Mouse (Mus musculus): ENCODE measurements around the gene Clmp. TPM values are rescaled to one million over a fixed set of nuclear protein-coding genes. Genes with fewer than 3 reads are reported as not detected.
"Not testable (repeated sequence)": the region's sequence is repeated elsewhere in the genome, so short reads cannot be mapped to it uniquely, and the experiment has no call there.

Clmp gene
- polyA plus RNA-seq, 1 experiment from 2014 or later, result 29.9 TPM

- H3K36me3 ChIP-seq, result 0 out of 2 replicates have a peak, but pooled peaks cover 3% of the 10 kb centered on the region
- no peak overlapping the region for H3K4me3 ChIP-seq (replicated peaks)
- no peaks in the 10 kb centered on the region for H3K27me3 ChIP-seq
- no peak overlapping the region for H3K27ac ChIP-seq
- peaks cover 35% of the 10 kb centered on the region for H3K4me1 ChIP-seq
- WGBS, result 73% methylated on average over 6 of the region's 6 CpGs
- ATAC-seq (replicated peaks; ENCODE audit: low FRiP score), result no peak
- no peak overlapping the region for H3K9ac ChIP-seq
- H3K4me2 ChIP-seq, result no peak overlapping the region
- H3K9me3 ChIP-seq (replicated peaks), result no peaks in the 10 kb centered on the region
Measured at GRCm38 (mm10) chr9:40785452-40785851, 99.7 kb downstream of the Clmp start.

GRCm38 (mm10) chr9:40786820-40787219, 101.1 kb downstream of the Clmp start:
- peaks cover 27% of the 10 kb centered on the region for H3K4me1 ChIP-seq
- not testable (repeated sequence) for H3K27ac ChIP-seq; H3K4me3 ChIP-seq (replicated peaks); H3K9me3 ChIP-seq (replicated peaks); H3K36me3 ChIP-seq; ATAC-seq (replicated peaks; ENCODE audit: low FRiP score); H3K4me2 ChIP-seq; H3K27me3 ChIP-seq; H3K9ac ChIP-seq
- 98% methylated on average over 6 of the region's 6 CpGs for WGBS

- no peak overlapping the region for H3K9ac ChIP-seq
- WGBS, result 58% methylated on average over 6 of the region's 6 CpGs
- no peaks in the 10 kb centered on the region for H3K27me3 ChIP-seq
Measured at GRCm38 (mm10) chr9:40791864-40792633, 106.3 kb downstream of the Clmp start.

GRCm38 (mm10) chr9:40793581-40793980, 107.8 kb downstream of the Clmp start:
- H3K9me3 ChIP-seq (replicated peaks), result no peaks in the 10 kb centered on the region
- H3K4me1 ChIP-seq, result peaks cover 20% of the 10 kb centered on the region
- H3K27me3 ChIP-seq, result no peaks in the 10 kb centered on the region
- no peak overlapping the region for H3K4me2 ChIP-seq
- no peaks in the 10 kb centered on the region for H3K36me3 ChIP-seq
- H3K9ac ChIP-seq, result no peak overlapping the region
- no peak overlapping the region for H3K4me3 ChIP-seq (replicated peaks)
- ATAC-seq (replicated peaks; ENCODE audit: low FRiP score), result no peak
- WGBS, result 95% methylated on average over 5 of the region's 5 CpGs
- H3K27ac ChIP-seq, result no peak overlapping the region

More at GRCm38 (mm10) chr9:40791864-40792633, 106.3 kb downstream of the Clmp start:
- Histone ChIP-seq H3K4me1 (peaks cover 13% of the 10 kb centered on the region), H3K4me2 (no peak overlapping the region), H3K9me3 (replicated peaks) (no peaks in the 10 kb centered on the region), H3K4me3 (replicated peaks) (no peak overlapping the region), H3K36me3 (no peaks in the 10 kb centered on the region), H3K27ac (no peak overlapping the region)
- no peak for ATAC-seq (replicated peaks; ENCODE audit: low FRiP score)

GRCm38 (mm10) chr9:40794251-40794650, 108.5 kb downstream of the Clmp start:
- WGBS, result 27% methylated on average over 5 of the region's 5 CpGs
- no peak overlapping the region for H3K9ac ChIP-seq
- no peaks in the 10 kb centered on the region for H3K9me3 ChIP-seq (replicated peaks)
- no peak overlapping the region for H3K4me3 ChIP-seq (replicated peaks)
- no peaks in the 10 kb centered on the region for H3K27me3 ChIP-seq
- H3K4me1 ChIP-seq, result peaks cover 27% of the 10 kb centered on the region
- no peak overlapping the region for H3K27ac ChIP-seq
- H3K36me3 ChIP-seq, result no peaks in the 10 kb centered on the region
- no peak overlapping the region for H3K4me2 ChIP-seq
- no peak for ATAC-seq (replicated peaks; ENCODE audit: low FRiP score)

GRCm38 (mm10) chr9:40794926-40795325, 109.2 kb downstream of the Clmp start:
- H3K4me1 ChIP-seq, result peaks cover 28% of the 10 kb centered on the region
- no peak overlapping the region for H3K9ac ChIP-seq
- no peak overlapping the region for H3K27ac ChIP-seq
- no peaks in the 10 kb centered on the region for H3K27me3 ChIP-seq
- H3K4me3 ChIP-seq (replicated peaks), result no peak overlapping the region
- H3K9me3 ChIP-seq (replicated peaks), result no peaks in the 10 kb centered on the region
- WGBS, result 59% methylated on average over 5 of the region's 5 CpGs
- ATAC-seq (replicated peaks; ENCODE audit: low FRiP score), result no peak
- H3K4me2 ChIP-seq, result no peak overlapping the region
- no peaks in the 10 kb centered on the region for H3K36me3 ChIP-seq

GRCm38 (mm10) chr9:40795562-40795961, 109.8 kb downstream of the Clmp start:
- WGBS, result 82% methylated on average over 2 of the region's 2 CpGs
- no peak overlapping the region for H3K4me3 ChIP-seq (replicated peaks)
- H3K36me3 ChIP-seq, result no peaks in the 10 kb centered on the region
- H3K9ac ChIP-seq, result no peak overlapping the region
- no peak overlapping the region for H3K4me2 ChIP-seq
- H3K4me1 ChIP-seq, result peaks cover 28% of the 10 kb centered on the region
- H3K27ac ChIP-seq, result no peak overlapping the region
- no peaks in the 10 kb centered on the region for H3K9me3 ChIP-seq (replicated peaks)
- H3K27me3 ChIP-seq, result no peaks in the 10 kb centered on the region
- ATAC-seq (replicated peaks; ENCODE audit: low FRiP score), result no peak

GRCm38 (mm10) chr9:40796054-40796453, 110.3 kb downstream of the Clmp start:
- peak overlapping the region; percentile 27; the same call in 1 of the 2 replicates for H3K27ac ChIP-seq
- no peaks in the 10 kb centered on the region for H3K27me3 ChIP-seq
- no peak overlapping the region for H3K4me2 ChIP-seq
- no peak overlapping the region for H3K9ac ChIP-seq
- no peak overlapping the region for H3K4me3 ChIP-seq (replicated peaks)
- no peaks in the 10 kb centered on the region for H3K36me3 ChIP-seq
- 57% methylated on average over 4 of the region's 4 CpGs for WGBS
- peaks cover 28% of the 10 kb centered on the region for H3K4me1 ChIP-seq
- no peak for ATAC-seq (replicated peaks; ENCODE audit: low FRiP score)
- H3K9me3 ChIP-seq (replicated peaks), result no peaks in the 10 kb centered on the region

- H3K27ac ChIP-seq, result peak overlapping the region; percentile 98
Measured at GRCm38 (mm10) chr9:40798247-40798960, 112.6 kb downstream of the Clmp start.

GRCm38 (mm10) chr9:40799112-40799511, 113.3 kb downstream of the Clmp start:
- H3K4me1 ChIP-seq, result peaks cover 32% of the 10 kb centered on the region
- ATAC-seq (replicated peaks; ENCODE audit: low FRiP score), result no peak

More at GRCm38 (mm10) chr9:40798247-40798960, 112.6 kb downstream of the Clmp start:
- H3K9ac ChIP-seq, result no peak overlapping the region
- 74% methylated on average over 9 of the region's 9 CpGs for WGBS
- H3K27me3 ChIP-seq, result no peaks in the 10 kb centered on the region
- peaks cover 10% of the 10 kb centered on the region for H3K36me3 ChIP-seq
- no peak overlapping the region for H3K4me2 ChIP-seq
- ATAC-seq (replicated peaks; ENCODE audit: low FRiP score), result no peak
- no peaks in the 10 kb centered on the region for H3K9me3 ChIP-seq (replicated peaks)
- H3K4me3 ChIP-seq (replicated peaks), result no peak overlapping the region
- peaks cover 29% of the 10 kb centered on the region for H3K4me1 ChIP-seq

GRCm38 (mm10) chr9:40799837-40800501, 114.2 kb downstream of the Clmp start:
- peak; percentile 43 for ATAC-seq (replicated peaks; ENCODE audit: low FRiP score)
- 1% methylated on average over 30 of the region's 30 CpGs for WGBS
- Histone ChIP-seq H3K4me1 (peaks cover 31% of the 10 kb centered on the region), H3K9ac (peak overlapping the region; percentile 70), H3K9me3 (replicated peaks) (no peaks in the 10 kb centered on the region), H3K27me3 (no peaks in the 10 kb centered on the region), H3K4me2 (peak overlapping the region; percentile 73), H3K27ac (peak overlapping the region; percentile 98), H3K4me3 (replicated peaks) (peak overlapping the region; percentile 84), H3K36me3 (peaks cover 25% of the 10 kb centered on the region)

More at GRCm38 (mm10) chr9:40799112-40799511, 113.3 kb downstream of the Clmp start:
- Histone ChIP-seq H3K9ac (no peak overlapping the region), H3K9me3 (replicated peaks) (no peaks in the 10 kb centered on the region), H3K27ac (peak overlapping the region; percentile 98), H3K27me3 (no peaks in the 10 kb centered on the region), H3K4me2 (peak overlapping the region; percentile 73), H3K36me3 (peaks cover 18% of the 10 kb centered on the region), H3K4me3 (replicated peaks) (no peak overlapping the region)
- 39% methylated on average over 3 of the region's 3 CpGs for WGBS
